Mouse (Mus musculus) urinary bladder, postnatal 10 days (tissue): ENCODE data around the gene Asnsd1.
A peak's percentile ranks its signal among the peaks of the same experiment; 100 is the strongest.
"Not testable (repeated sequence)": the region's sequence is repeated elsewhere in the genome, so short reads cannot be mapped to it uniquely, and the experiment has no call there.

Source experiments
- DNase-seq: peaks from one replicate; pipeline ENCODE4 v3.0.0; 2022; ENCODE audit warnings: low spot score

Asnsd1 gene

DNA sequence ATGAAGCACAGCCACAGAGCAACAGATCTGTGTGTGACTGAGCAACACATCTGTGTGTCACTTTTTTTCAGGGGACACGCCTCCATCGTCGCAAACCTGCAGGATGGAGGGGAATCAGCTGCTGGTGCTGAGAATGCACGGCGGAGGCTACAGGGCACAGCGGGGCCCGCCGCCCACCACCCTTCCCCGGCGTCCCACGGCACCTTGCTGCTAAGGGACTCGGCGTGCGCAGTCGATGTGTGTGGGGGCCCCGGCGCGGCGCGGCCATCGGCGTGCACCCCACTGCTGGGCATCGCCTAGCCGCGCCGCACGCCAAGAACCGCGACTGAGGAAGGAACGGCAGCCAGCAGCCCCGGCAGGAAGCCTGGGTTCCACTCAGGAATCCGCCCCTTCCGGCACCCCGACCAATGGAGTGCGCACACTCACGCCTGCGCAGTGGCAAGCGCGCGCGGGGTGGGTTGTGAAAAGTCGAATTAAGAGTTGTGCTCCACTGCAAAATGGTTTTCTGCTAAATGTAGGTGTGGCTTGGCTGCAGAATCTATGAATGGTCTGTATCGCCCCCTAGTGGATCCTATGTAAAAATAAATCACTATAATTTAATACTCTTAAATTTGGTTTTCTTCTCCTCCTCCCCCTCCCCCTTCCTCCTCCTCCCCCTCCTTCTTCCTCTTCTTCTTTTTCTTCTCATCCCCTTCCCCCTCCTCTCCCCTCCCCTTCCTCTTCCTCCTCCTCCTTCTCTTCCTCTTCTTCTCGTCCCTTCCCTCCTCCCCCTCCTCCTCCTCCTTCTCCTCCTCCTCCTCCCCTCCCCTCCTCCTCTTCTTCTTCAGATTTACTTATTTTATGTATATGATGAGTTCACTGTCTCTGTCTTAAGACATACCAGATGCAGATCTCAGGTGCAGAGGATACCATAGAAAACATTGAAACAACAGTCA lies at the start of gene Asnsd1, which contains the start of the genes Asdurf and Gm28551:
TSS of gene Asnsd1 (minus strand) at position 426 of the 935 bp plus-strand sequence.
TSS of gene Asdurf (minus strand) at position 293 of the 935 bp plus-strand sequence.
TSS of gene Gm28551 (minus strand) at position 341 of the 935 bp plus-strand sequence.
- DNase-seq: peak; percentile 87

DNA sequence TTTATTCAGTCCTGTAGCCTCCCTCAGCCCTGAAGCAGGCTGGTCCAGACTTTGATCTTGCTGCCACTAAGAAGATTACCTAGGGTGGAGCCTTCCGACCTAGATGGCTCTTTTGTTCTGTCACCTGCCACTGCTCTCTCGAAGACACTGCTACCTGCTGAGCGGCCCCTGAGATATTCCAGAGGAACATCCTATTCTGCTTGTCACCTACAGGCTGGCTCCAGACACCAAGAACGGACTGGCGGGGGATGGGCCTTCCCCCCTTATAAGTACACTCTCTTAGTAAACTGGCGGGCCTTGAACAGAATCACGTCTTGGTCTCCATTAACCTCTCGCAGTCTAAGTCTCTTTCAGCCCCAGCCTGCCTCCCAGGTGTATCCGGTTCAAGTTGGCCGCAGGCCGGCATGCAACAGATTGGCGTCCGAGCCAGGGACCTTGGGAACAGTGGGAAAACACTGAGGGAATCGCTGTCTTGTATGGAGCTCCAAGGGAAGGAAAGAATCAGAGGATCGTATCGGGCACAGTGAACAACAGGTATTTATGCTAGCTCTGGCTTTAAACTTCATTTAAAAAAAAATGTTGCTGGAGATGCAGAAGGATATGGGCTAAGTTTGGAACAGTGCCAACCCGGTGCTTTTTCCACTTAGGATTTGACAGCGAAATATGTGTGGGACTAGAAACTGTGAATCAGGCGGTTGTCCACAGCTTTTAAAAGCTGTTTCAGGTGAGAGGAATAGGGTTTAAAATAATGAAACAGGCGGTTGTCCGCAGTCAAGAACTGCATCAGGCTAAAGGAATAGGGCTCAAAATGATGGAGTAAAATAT lies 41.6 kb upstream of the Asnsd1 start:
- not testable (repeated sequence) for DNase-seq

GRCm38 (mm10) chr1:53388762-53389161 lies 36.2 kb upstream of the Asnsd1 start:
- no peak for DNase-seq

GRCm38 (mm10) chr1:53384085-53384688 lies 31.6 kb upstream of the Asnsd1 start:
- no peak for DNase-seq

DNA sequence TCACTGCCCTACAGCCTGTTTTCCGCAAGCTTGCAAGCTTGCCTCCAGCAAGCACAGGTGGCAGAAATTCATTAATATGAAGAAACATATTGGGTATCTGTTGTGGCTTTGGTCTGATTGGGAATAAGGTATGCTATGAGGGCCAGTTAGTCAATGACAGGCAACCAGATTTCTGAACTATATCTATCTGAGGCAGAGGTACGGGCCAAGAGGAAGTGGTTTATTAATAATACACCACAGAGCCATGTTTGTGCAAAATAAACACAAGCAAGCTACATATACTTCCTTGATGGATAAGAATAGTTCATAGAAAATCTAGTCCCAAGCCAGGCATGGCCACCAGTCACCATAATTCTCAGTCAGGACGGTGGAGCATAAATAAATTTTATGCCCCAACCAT lies 25.2 kb upstream of the Asnsd1 start:
- no peak for DNase-seq

DNA sequence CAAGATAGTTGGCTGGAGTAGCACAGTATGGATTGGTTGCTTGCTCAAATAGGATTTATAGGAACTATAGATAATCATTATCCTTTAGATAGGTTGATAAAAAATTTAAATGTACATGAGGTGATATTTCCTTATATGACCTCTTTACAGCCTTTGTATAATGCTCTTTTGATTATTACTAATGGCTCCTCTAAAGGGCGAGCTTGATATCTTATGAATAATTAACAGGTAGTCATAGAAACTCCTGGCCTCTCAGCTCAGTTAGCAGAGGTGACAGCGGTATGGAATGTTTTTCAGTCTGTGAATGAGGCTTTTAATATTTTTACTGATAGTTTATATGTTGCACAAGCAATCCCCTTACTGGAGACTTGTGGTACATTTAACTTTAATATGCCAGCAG lies 23.4 kb upstream of the Asnsd1 start:
- not testable (repeated sequence) for DNase-seq

DNA sequence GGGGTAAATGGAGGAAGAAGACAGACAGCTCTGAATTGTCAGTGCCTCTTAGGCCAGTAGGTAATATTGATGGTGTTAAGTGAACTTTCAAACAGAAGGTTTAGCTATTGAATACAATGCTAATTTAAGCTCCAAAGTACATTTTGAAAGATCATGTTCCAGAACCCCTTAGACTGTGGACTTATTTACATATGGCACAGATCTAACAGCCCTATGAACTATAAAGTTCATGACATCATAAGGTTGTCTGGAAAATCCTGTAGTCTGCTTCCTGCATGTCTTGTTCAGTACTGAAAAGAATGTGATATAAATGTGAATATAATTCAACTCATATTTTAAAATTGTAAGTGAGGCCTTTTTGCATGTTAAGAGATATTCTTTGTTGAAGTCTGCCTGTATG lies 6.4 kb upstream of the Asnsd1 start:
- DNase-seq: no peak

GRCm38 (mm10) chr1:53341071-53341470 lies 11.5 kb downstream of the Asnsd1 start:
- no peak for DNase-seq

DNA sequence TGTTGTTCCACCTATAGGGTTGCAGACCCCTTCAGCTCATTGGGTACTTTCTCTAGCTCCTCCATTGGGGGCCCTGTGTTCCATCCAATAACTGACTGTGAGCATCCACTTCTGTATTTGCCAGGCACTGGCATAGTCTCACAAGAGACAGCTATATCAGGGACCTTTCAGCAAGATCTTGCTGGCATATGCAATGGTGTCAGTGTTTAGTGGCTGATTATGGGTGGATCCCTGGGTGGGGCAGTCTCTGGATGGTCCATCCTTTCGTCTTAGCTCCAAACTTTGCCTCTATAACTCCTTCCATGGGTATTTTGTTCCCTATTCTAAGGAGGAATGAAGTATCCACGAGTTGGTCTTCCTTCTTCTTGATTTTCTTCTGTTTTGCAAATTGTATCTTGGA lies 15.1 kb downstream of the Asnsd1 start:
- not testable (repeated sequence) for DNase-seq

GRCm38 (mm10) chr1:53335465-53335864 lies 17.1 kb downstream of the Asnsd1 start:
- no peak for DNase-seq

- not testable (repeated sequence) for DNase-seq
These were observed 19.0 kb downstream of the Asnsd1 start for GRCm38 (mm10) chr1:53333527-53333926.

DNA sequence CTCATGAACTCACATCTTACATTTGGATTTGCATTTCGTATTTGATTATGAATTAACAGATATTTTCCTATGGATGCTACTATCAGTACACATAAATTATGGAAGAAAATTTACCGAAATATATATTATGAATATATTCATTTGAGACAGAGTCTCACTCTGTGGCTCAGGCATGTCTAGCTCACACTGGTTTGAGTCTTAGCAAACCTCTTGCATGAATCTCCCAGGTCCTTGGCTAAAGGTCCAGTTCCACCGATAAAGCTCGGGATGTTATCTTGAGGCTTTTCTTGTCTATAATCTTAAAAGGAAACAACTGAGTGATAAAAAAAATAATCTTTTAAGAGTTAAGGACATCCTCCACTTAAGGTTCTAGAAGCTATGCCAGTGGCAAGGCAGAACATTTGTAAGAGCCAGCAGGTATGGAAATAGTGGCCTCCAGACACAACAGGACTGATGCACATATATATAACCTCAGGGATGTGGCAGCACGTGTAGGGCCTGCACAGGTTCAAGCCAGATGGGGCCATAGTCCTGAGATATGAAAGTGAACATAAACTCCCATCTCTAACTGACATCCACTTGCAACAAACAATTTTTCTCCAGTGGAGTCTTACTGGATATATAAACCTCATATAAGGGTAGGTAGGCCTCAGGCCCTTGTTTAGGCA lies 27.6 kb downstream of the Asnsd1 start:
- DNase-seq: no peak

GRCm38 (mm10) chr1:53324277-53324676 lies 28.3 kb downstream of the Asnsd1 start:
- DNase-seq: no peak

- DNase-seq: no peak
These were observed 29.3 kb downstream of the Asnsd1 start for GRCm38 (mm10) chr1:53323254-53323653.

GRCm38 (mm10) chr1:53321662-53322344 lies 30.7 kb downstream of the Asnsd1 start:
- DNase-seq: no peak

- peak; percentile 43 for DNase-seq
These were observed 39.3 kb downstream of the Asnsd1 start, which contains the start of gene Osgepl1 for GRCm38 (mm10) chr1:53312989-53313967. Osgepl1 (plus strand) TSS chr1:53313624.

- DNase-seq: no peak
These were observed 52.0 kb downstream of the Asnsd1 start for GRCm38 (mm10) chr1:53300506-53300905.

DNA sequence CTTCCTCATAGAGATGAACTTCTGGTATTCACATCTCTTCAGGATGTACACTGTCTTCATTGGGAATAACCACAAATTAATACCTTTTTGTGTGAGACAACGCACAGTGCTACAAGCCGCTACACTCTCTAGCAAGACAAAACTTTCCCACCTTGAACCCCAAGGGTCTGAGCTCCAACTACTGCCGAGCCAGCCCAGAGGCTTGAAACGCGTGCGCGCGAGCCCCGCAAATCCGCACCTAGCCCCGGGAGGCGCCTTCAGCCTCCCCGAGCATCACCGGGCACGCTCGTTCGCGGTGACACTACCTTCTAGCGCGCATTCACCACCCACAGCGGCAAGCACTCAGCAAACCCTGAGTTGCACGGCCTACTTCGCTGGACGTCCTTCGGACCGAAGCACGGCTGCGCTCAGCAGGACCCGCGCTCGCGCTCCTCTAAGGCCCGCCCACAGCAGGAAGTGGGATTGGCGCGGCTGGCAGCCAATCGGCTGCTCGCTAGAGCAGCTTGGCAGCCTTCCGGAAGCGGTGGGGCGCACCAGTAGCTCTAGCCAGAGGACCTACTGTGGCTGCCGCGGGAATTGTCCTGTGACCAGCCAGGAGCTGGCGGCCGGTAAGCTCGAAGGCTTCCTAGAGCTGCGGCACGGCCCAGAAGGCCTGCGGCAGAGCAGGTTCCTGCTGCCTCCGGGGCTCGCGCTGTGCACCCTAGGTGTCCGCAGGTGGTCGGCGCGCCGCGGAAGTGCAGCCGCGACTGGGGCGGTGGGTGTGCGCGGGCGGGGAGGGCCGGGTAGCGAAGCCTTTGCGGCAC lies 55.8 kb downstream of the Asnsd1 start, which contains the start of the genes Pms1, Ormdl1 and Gm28778:
TSS of gene Pms1 (minus strand) at position 438 of the 803 bp plus-strand sequence.
TSS of gene Ormdl1 (plus strand) at position 515 of the 803 bp plus-strand sequence.
TSS of gene Gm28778 (plus strand) at position 531 of the 803 bp plus-strand sequence.
- peak; percentile 67 for DNase-seq
